Mouse (Mus musculus) heart, embryonic 12.5 days (tissue): ENCODE results near the gene Cpa2. TPM values are rescaled to one million over a fixed set of nuclear protein-coding genes. Genes with fewer than 3 reads are reported as not detected.

Experiments used
- ATAC-seq: fragments of 200-750 bp; cut with Nextera tagmentation; 2 replicates; pipeline ENCODE4 v1.8.0; 2017; ENCODE audit warnings: moderate TSS enrichment, moderate library complexity; ENCODE audit not compliant: insufficient number of reproducible peaks, low FRiP score
- H3K27ac ChIP-seq: fragments of 300-500 bp; sonication (generic); 2 replicates; pipeline ENCODE4 v1.5.1; 2016; ENCODE audit warnings: mild to moderate bottlenecking, moderate library complexity; ENCODE audit not compliant: poor library complexity, severe bottlenecking
- H3K27me3 ChIP-seq: fragments of 300-500 bp; sonication (generic); replicated peaks from 2 replicates; pipeline ENCODE4 v1.6.1; 2016; ENCODE audit warnings: mild to moderate bottlenecking, moderate library complexity
- H3K36me3 ChIP-seq: fragments of 300-500 bp; sonication (generic); 2 replicates; pipeline ENCODE4 v1.6.1; 2016; ENCODE audit warnings: mild to moderate bottlenecking, moderate library complexity
- H3K4me1 ChIP-seq: fragments of 300-500 bp; sonication (generic); replicated peaks from 2 replicates; pipeline ENCODE4 v1.6.1; 2016; ENCODE audit warnings: mild to moderate bottlenecking
- H3K4me2 ChIP-seq: fragments of 300-500 bp; sonication (generic); 2 replicates; pipeline ENCODE4 v1.6.1; 2016; ENCODE audit warnings: mild to moderate bottlenecking, moderate library complexity
- H3K4me3 ChIP-seq: fragments of 300-500 bp; sonication (generic); 2 replicates; pipeline ENCODE4 v1.5.1; 2016; ENCODE audit warnings: mild to moderate bottlenecking
- H3K9ac ChIP-seq: fragments of 300-500 bp; sonication (generic); 2 replicates; pipeline ENCODE4 v1.6.1; 2016; ENCODE audit warnings: mild to moderate bottlenecking, moderate library complexity
- H3K9me3 ChIP-seq: fragments of 300-500 bp; sonication (generic); replicated peaks from 2 replicates; pipeline ENCODE4 v1.6.1; 2016; ENCODE audit warnings: mild to moderate bottlenecking, moderate library complexity
- WGBS: fragments of 180-500 bp; shearing (Covaris S2); methylation state at CpG from one replicate; pipeline ENCODE4 v1.1.7; 2016; 5-methylcytosine and 5-hydroxymethylcytosine counted together
- polyA plus RNA-seq: library from polyadenylated mRNA; unstranded; fragments of >200 nt; fragmentation: Nextera tagmentation; extraction: Ambion mirVana; gene quantifications from 2 replicates; pipeline ENCODE4 v1.2.1, GENCODE M21; 2016

Cpa2 gene
- polyA plus RNA-seq, 1 experiment from 2014 or later, result 6.3 TPM

DNA sequence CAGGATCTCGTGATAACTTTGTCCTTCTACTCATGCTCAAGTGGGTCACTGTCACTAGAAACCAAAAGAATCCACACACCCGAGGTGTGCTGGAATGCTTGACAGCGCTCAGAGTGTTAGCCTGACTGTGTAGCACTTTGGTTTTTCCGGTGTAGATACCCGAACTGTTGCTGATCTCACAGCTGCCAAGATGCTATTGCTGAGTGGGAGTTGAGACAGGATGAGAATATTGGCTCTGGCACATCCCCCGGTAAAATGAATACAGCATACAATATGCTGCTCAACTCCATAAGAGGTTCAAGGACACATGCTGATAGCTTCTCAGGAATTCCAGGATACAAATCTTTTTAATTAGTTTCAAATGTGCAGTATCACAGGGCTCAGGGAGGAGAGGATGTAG lies 12.6 kb upstream of the Cpa2 start:
- Histone ChIP-seq H3K4me1 (peaks cover 52% of the 10 kb centered on the region), H3K27me3 (no peaks in the 10 kb centered on the region), H3K4me2 (0 out of 2 replicates have a peak overlapping the region, but pooled peaks have one; percentile 2), H3K9ac (no peak overlapping the region), H3K9me3 (no peaks in the 10 kb centered on the region), H3K36me3 (no peaks in the 10 kb centered on the region), H3K27ac (peak overlapping the region; percentile 94), H3K4me3 (no peak overlapping the region)
- 22% methylated on average over 6 of the region's 6 CpGs for WGBS
- peak; percentile 62 for ATAC-seq

DNA sequence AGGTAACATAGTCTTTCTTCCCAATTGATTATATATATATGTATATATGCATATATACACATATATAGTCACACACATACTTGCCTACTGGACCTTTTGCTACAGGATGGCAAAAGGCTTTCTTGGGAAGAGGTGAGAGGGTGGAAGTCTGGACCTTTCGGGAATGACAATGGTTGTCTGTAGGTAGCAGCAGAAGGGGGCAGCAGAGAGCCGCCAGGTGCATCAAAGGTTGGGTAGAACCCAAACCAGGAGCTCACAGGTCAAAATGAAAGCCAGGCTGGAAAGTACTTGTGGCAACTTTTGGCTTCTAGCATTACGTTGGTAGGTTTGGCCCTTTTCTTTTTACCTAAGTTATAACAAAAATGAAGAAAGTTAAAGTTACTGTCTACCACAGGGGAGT lies 6.0 kb upstream of the Cpa2 start:
- Histone ChIP-seq H3K4me1 (no peaks in the 10 kb centered on the region; the same call in 1 of the 2 replicates), H3K36me3 (no peaks in the 10 kb centered on the region), H3K4me3 (no peak overlapping the region), H3K9me3 (no peaks in the 10 kb centered on the region), H3K27me3 (no peaks in the 10 kb centered on the region), H3K9ac (no peak overlapping the region), H3K4me2 (no peak overlapping the region), H3K27ac (no peak overlapping the region)
- ATAC-seq, result no peak
- WGBS, result 39% methylated on average over 3 of the region's 3 CpGs

DNA sequence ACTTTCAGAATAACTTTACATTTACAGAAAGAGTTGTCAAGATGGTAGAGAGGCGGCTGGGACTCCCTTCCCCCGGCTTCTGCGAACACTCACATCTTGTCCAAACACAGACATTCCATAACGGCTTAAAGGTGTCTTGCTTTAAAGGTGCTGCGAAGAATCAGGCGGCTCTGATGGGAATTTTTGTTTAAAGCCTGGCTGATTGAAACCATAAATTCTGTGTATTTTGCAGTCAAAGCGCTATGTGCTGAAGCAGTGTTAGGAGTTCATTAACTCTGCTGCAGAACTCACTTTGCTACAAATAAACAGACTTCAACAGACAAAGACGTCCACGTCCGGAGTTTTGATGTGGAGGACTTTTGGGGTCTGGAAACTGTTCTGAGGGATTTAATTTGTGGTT lies 3.1 kb upstream of the Cpa2 start:
- Histone ChIP-seq H3K9me3 (no peaks in the 10 kb centered on the region), H3K4me1 (peaks cover 22% of the 10 kb centered on the region), H3K27me3 (no peaks in the 10 kb centered on the region), H3K4me2 (no peak overlapping the region), H3K27ac (no peak overlapping the region), H3K36me3 (no peaks in the 10 kb centered on the region), H3K9ac (no peak overlapping the region), H3K4me3 (no peak overlapping the region)
- 62% methylated on average over 10 of the region's 10 CpGs for WGBS
- ATAC-seq, result no peak

DNA sequence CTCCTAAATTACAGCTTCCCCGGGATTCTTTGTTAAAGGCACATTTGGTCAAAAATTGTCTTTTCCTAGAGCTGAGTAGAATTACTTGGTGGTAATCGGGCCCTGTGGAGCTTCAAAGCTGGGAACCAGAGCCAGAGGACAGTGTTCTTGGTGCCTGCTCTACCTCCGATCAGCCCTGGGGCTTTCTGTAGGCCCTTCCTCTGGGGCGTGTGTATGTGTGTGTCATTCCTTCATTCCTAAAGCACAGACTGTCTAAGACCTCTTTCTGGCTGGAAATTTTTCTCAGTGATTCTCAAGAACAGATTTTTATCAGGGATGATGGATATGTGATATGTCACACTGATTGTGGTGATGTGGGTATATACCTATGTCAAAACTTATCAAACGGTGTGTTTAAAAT lies 2.6 kb upstream of the Cpa2 start:
- no peak overlapping the region for H3K27ac ChIP-seq
- H3K4me2 ChIP-seq, result no peak overlapping the region
- no peak overlapping the region for H3K9ac ChIP-seq
- ATAC-seq, result no peak
- WGBS, result 76% methylated on average over 5 of the region's 5 CpGs
- no peaks in the 10 kb centered on the region for H3K36me3 ChIP-seq
- H3K4me3 ChIP-seq, result no peak overlapping the region
- no peaks in the 10 kb centered on the region for H3K27me3 ChIP-seq
- H3K4me1 ChIP-seq, result peaks cover 28% of the 10 kb centered on the region
- H3K9me3 ChIP-seq, result no peaks in the 10 kb centered on the region

DNA sequence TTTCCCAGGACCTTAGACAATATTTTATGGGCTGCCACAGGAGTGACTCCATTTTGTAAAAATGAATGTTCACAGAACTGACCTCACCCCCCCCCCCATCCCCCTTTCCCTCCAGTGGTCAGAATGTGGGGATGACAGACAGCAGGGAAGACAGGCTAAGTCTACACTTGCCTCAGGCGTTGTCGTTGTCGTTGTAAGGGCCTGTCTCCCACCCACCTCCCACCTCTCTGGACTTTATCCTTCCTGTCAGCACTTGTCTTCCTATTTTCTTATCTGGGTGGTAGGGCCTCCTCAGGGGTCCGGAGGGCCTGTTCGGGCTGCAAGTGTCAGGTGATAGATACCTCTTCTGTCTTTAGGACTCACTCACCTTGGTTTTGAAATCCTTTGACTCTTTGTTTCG lies 895 bp downstream of the Cpa2 start:
- no peaks in the 10 kb centered on the region for H3K9me3 ChIP-seq
- H3K27ac ChIP-seq, result peak overlapping the region; percentile 70
- H3K36me3 ChIP-seq, result no peaks in the 10 kb centered on the region
- WGBS, result 12% methylated on average over 6 of the region's 6 CpGs
- H3K4me2 ChIP-seq, result no peak overlapping the region
- no peaks in the 10 kb centered on the region for H3K27me3 ChIP-seq
- H3K4me3 ChIP-seq, result no peak overlapping the region
- ATAC-seq, result peak; percentile 69; the same call in 1 of the 2 replicates
- peaks cover 52% of the 10 kb centered on the region for H3K4me1 ChIP-seq
- H3K9ac ChIP-seq, result no peak overlapping the region

DNA sequence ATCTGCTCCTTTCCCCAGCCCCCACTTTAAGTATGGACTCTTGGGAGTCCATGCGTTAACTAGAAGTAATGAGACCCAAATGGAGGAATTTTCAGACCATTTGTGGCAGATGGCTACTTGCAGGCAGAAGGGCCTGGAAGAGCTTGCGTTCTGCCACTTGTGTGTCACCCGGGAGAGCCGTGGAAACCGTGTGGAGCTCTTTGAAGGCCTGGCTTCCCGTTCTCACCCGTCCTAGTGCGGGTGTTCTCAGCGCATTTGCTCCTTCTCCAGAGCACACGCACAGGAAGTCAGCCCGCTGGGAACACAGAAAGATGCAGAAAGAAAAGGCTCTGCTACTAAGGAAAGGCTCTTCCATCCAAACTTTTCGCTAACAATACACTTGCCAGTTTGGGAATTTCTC lies 1.7 kb downstream of the Cpa2 start:
- Histone ChIP-seq H3K9me3 (no peaks in the 10 kb centered on the region), H3K9ac (0 out of 2 replicates have a peak overlapping the region, but pooled peaks have one; percentile 36), H3K27ac (peak overlapping the region; percentile 65), H3K27me3 (no peaks in the 10 kb centered on the region), H3K4me3 (no peak overlapping the region), H3K36me3 (no peaks in the 10 kb centered on the region), H3K4me2 (no peak overlapping the region), H3K4me1 (peaks cover 58% of the 10 kb centered on the region)
- 25% methylated on average over 12 of the region's 12 CpGs for WGBS
- ATAC-seq, result no peak

DNA sequence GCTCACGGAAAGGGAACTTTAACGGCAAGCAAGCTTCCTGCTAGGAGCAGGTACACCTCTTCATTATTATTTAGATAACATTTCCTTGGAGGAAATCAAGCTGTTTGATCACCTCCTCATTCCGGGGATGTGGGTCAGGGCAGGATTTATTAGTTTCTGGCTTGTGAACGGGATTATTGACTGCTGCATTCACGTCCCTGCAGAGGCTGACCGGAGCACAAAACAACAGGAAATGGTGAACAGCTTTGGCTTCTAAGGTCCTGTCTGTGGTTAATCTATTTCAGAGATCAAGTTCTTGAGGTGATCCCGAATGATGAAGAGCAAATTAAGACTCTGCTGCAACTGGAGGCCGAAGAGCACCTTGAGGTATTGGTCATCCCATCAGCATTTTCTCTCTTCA lies 2.5 kb downstream of the Cpa2 start:
- 49% methylated on average over 8 of the region's 8 CpGs for WGBS
- no peak overlapping the region for H3K4me2 ChIP-seq
- H3K9ac ChIP-seq, result no peak overlapping the region
- H3K36me3 ChIP-seq, result no peaks in the 10 kb centered on the region
- no peak overlapping the region for H3K4me3 ChIP-seq
- peak overlapping the region; percentile 11; the same call in 1 of the 2 replicates for H3K27ac ChIP-seq
- ATAC-seq, result no peak
- peaks cover 59% of the 10 kb centered on the region for H3K4me1 ChIP-seq
- no peaks in the 10 kb centered on the region for H3K27me3 ChIP-seq
- no peaks in the 10 kb centered on the region for H3K9me3 ChIP-seq

DNA sequence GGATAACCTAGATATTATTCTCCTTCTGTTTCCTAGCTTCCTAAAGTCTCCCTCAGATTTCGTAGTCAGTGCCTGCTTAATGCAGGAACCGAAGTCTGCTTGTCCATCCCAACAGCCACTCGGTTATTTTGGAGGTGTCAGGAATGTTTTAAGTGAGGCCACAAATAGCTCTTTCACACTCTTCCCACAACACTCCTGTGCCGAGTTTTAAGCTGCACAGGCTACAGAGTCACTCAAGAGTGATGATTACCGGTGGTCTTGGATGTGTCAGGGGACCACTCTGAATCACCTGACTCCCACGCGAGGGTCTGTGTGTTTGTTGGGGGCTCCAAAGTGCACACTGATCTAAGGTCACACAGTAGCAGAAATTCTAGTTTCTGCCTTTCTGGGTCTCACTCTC lies 4.3 kb downstream of the Cpa2 start:
- Histone ChIP-seq H3K4me2 (peak overlapping the region; percentile 29; the same call in 1 of the 2 replicates), H3K4me3 (no peak overlapping the region), H3K4me1 (peaks cover 66% of the 10 kb centered on the region)

DNA sequence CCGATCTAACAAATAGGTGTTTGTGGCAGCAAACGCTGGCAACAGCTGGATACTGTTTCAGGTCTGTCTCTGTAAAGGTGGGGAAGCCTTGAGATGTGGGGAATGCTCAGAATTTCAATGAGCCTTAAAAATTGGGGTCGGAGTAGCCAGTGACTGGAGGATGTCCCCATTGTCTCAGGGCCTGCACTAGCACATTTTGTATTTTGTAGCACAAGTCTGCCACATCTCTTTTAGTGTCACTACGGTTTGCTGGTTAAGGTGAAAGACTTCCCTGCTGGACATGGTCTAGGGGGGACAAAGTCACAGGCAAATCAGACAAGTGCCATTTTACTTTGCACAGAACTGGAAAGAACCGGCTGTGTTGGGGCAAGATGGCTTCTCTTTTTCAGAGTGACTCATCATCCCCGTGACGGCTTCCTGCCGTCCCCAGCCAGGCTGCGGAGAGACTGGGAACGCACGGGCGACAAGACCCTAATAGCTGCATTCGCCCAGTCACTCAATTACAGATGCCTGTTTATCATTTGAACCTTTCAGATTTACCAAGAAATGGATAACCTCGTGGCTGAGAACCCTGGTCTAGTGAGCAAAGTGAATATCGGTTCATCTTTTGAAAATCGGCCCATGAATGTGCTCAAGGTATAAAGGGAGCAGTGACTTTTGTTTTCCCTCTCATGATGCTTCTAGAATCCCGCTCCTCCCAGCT lies 5.3 kb downstream of the Cpa2 start:
- Histone ChIP-seq H3K9me3 (no peaks in the 10 kb centered on the region), H3K27ac (peak overlapping the region; percentile 91), H3K4me3 (0 out of 2 replicates have a peak overlapping the region, but pooled peaks have one; percentile 16), H3K9ac (peak overlapping the region; percentile 37), H3K4me1 (peaks cover 58% of the 10 kb centered on the region), H3K27me3 (no peaks in the 10 kb centered on the region), H3K4me2 (peak overlapping the region; percentile 55), H3K36me3 (no peaks in the 10 kb centered on the region)
- peak; percentile 28; the same call in 1 of the 2 replicates for ATAC-seq
- 15% methylated on average over 17 of the region's 17 CpGs for WGBS

More for the DNA sequence above, 4.3 kb downstream of the Cpa2 start:
- Histone ChIP-seq H3K9me3 (no peaks in the 10 kb centered on the region), H3K27me3 (no peaks in the 10 kb centered on the region), H3K9ac (no peak overlapping the region), H3K27ac (peak overlapping the region; percentile 91), H3K36me3 (no peaks in the 10 kb centered on the region)
- no peak; the same call in 1 of the 2 replicates for ATAC-seq
- 43% methylated on average over 7 of the region's 7 CpGs for WGBS

DNA sequence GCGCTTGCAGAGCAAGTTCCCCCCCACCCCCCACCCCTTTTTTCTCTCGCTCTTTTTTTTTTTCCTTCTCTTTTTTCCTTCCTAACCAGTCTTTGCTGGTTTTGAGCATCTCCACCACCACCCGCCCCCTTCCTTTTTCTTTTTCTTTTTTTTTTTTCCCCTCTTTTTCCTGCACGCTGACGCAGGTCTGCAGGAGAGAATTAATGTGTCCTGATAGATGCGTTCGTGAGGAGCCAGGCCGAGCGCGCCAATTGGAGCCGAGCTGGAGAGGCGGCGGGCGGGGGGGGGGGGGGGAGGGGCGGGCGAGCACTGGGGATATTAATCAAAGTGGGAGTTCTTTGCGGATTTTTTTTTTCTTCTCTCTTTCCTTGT lies 5.9 kb downstream of the Cpa2 start:
- H3K4me1 ChIP-seq, result peaks cover 58% of the 10 kb centered on the region

DNA sequence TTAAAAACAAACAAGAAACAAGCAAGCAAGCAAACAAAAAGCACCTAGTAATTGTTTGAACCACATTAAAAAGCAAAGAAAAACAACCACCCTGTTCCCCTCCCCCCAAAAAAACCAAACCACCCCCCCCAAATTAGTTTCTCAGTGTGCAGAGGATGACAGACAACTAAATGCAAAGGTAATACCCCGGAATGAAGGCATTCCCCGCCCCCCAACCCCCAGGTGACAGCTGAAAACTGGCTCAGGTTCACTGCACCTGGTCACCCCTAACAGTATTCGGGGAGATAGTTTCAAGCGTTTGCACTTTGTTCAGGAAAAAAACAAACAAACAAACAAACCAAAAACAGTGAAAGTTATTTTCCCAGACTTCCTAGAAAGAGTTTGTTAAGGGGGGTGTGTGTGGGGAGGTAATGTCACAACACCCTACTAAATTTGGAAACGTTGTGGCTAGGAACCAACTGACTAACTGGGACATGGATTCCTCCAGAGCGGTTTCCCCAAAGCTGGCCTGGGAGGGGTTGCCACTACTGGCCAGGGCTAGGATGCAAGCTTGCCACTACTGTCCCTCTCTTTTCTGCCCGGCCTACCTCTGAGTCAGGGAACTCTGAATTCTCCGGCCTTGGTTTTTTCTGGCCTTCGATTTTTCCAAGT lies 6.4 kb downstream of the Cpa2 start:
- Histone ChIP-seq H3K27ac (peak overlapping the region; percentile 73), H3K36me3 (no peaks in the 10 kb centered on the region), H3K4me2 (peak overlapping the region; percentile 55), H3K27me3 (no peaks in the 10 kb centered on the region), H3K9me3 (no peaks in the 10 kb centered on the region), H3K4me3 (no peak overlapping the region), H3K4me1 (peaks cover 53% of the 10 kb centered on the region), H3K9ac (no peak overlapping the region)
- 36% methylated on average over 9 of the region's 9 CpGs for WGBS
- no peak for ATAC-seq

More for the DNA sequence above, 5.9 kb downstream of the Cpa2 start:
- Histone ChIP-seq H3K9me3 (no peaks in the 10 kb centered on the region), H3K4me3 (0 out of 2 replicates have a peak overlapping the region, but pooled peaks have one; percentile 16), H3K27me3 (no peaks in the 10 kb centered on the region), H3K36me3 (no peaks in the 10 kb centered on the region), H3K27ac (peak overlapping the region; percentile 91), H3K9ac (peak overlapping the region; percentile 37; the same call in 1 of the 2 replicates), H3K4me2 (peak overlapping the region; percentile 55)
- under 1% methylated on average over 17 of the region's 17 CpGs for WGBS
- ATAC-seq, result no peak
